Mouse (Mus musculus) hindbrain, postnatal 0 days (tissue): ENCODE measurements at regions not wholly inside any gene's neighbourhood (a gene's known extent, or its start where the extent isn't known, plus 50 kb on each side); places are given as distances from the start of the nearest gene placed in this dataset.
A peak's percentile ranks its signal among the peaks of the same experiment; 100 is the strongest.

Experiments used
- ATAC-seq: fragments of 200-750 bp; cut with Nextera tagmentation; 2 replicates; pipeline ENCODE4 v1.8.0; 2017; ENCODE audit warnings: mild to moderate bottlenecking, moderate TSS enrichment, moderate library complexity
- DNase-seq: peaks from one replicate; pipeline ENCODE4 v3.0.0-alpha.2; 2015; ENCODE audit warnings: low spot score
- H3K27ac ChIP-seq: fragments of 300-500 bp; sonication (generic); 2 replicates; pipeline ENCODE4 v1.5.1; 2014; ENCODE audit warnings: mild to moderate bottlenecking
- H3K27me3 ChIP-seq: fragments of 300-500 bp; sonication (generic); 2 replicates; pipeline ENCODE4 v1.6.1; 2014; ENCODE audit warnings: low read length, mixed read lengths; ENCODE audit not compliant: insufficient read depth
- H3K36me3 ChIP-seq: fragments of 300-500 bp; sonication (generic); 2 replicates; pipeline ENCODE4 v1.6.1; 2014; ENCODE audit warnings: low read length, mixed read lengths; ENCODE audit not compliant: insufficient read depth
- H3K4me1 ChIP-seq: fragments of 300-500 bp; sonication (generic); 2 replicates; pipeline ENCODE4 v1.6.1; 2014; ENCODE audit warnings: antibody characterized with exemption, low read length, mixed read lengths; ENCODE audit not compliant: insufficient read depth
- H3K4me2 ChIP-seq: fragments of 300-500 bp; sonication (generic); 2 replicates; pipeline ENCODE4 v1.6.1; 2014; ENCODE audit warnings: low read depth, mild to moderate bottlenecking, low read length, moderate library complexity, mixed read lengths
- H3K4me3 ChIP-seq: fragments of 300-500 bp; sonication (generic); 2 replicates; pipeline ENCODE4 v1.5.1; 2014; ENCODE audit warnings: low read length
- H3K9ac ChIP-seq: fragments of 300-500 bp; sonication (generic); replicated peaks from 2 replicates; pipeline ENCODE4 v1.6.1; 2014; ENCODE audit warnings: mild to moderate bottlenecking, low read length, moderate library complexity, mixed read lengths
- H3K9me3 ChIP-seq: fragments of 300-500 bp; sonication (generic); 2 replicates; pipeline ENCODE4 v1.6.1; 2016; ENCODE audit warnings: low read length, mixed read lengths
- CTCF ChIP-seq: IDR thresholded peaks from 2 replicates; pipeline ENCODE4 v1.5.1; 2016; ENCODE audit warnings: antibody characterized with exemption, control low read depth, low read depth
- WGBS: fragments of 180-500 bp; shearing (Covaris S2); extraction: QIAGEN DNeasy Blood & Tissue Kit; methylation state at CpG from one replicate; pipeline ENCODE4 v1.1.7; 2014; 5-methylcytosine and 5-hydroxymethylcytosine counted together

DNA sequence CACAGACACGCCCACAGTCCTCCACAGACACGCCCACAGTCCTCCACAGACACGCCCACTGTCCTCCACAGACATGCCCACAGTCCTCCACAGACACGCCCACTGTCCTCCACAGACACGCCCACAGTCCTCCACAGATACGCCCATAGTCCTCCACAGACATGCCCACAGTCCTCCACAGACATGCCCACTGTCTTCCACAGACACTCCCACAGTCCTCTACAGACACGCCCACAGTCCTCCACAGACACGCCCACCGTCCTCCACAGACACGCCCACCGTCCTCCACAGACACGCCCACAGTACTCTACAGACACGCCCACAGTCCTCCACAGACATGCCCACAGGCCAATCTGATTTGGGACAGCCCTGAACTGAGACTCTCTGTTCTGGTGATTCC, 187.6 kb upstream of the Ajap1 start:
- Histone ChIP-seq H3K4me1 (no peaks in the 10 kb centered on the region), H3K9me3 (no peaks in the 10 kb centered on the region), H3K4me3 (no peak overlapping the region), H3K4me2 (no peak overlapping the region), H3K9ac (no peak overlapping the region), H3K27ac (no peak overlapping the region), H3K27me3 (no peaks in the 10 kb centered on the region), H3K36me3 (no peaks in the 10 kb centered on the region)
- no peak for TF ChIP-seq CTCF
- WGBS = 92% methylated on average over 13 of the region's 13 CpGs
- ATAC-seq (no peak), DNase-seq (no peak)

DNA sequence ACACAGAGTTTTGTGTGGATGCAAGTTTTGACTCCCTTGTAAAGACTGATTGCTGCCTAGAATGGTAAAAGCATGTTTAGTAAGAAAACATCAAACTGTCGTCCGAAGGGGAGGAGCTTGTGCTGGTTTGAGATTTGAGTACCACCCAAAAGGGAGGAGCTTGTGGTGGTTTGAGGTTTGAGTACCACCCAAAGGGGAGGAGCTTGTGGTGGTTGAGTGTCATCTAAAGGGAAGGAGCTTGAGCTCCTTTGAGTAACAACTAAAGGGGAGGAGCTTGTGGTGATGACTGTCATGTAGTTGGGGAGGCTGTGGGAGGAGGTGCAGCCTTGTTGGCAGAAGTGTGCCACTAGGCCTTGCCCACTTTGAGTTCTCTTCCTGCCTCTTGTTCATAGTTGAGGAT, 192.8 kb upstream of the Ajap1 start:
- H3K4me3 ChIP-seq = no peak overlapping the region
- no peaks in the 10 kb centered on the region for H3K27me3 ChIP-seq
- no peaks in the 10 kb centered on the region for H3K4me1 ChIP-seq
- DNase-seq = no peak
- ATAC-seq = no peak
- no peak for TF ChIP-seq CTCF
- H3K36me3 ChIP-seq = no peaks in the 10 kb centered on the region
- 90% methylated on average over 2 of the region's 2 CpGs for WGBS
- H3K9ac ChIP-seq = no peak overlapping the region
- H3K9me3 ChIP-seq = no peaks in the 10 kb centered on the region
- no peak overlapping the region for H3K4me2 ChIP-seq
- no peak overlapping the region for H3K27ac ChIP-seq

DNA sequence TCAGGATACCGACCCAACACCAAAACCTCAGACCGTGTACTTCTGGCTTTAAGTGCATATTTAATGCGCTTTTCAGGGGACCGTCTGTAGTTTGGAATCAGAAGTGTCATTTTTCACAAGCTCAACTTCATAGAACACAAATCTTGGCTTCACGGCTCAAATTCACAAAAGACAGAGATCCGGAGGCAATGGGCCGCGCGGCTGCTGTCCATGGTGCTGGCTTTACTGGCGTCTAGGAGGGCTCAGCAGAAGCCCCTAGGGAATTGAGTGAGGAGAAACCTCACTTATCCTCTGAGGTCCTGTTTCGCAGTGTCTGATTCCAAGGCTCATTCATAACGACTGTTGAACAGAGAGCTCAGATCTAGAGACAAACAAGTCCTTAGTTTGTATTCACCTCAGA, 196.5 kb upstream of the Ajap1 start:
- Histone ChIP-seq H3K4me2 (no peak overlapping the region), H3K4me1 (no peaks in the 10 kb centered on the region), H3K9me3 (no peaks in the 10 kb centered on the region), H3K27me3 (no peaks in the 10 kb centered on the region), H3K36me3 (no peaks in the 10 kb centered on the region), H3K27ac (no peak overlapping the region), H3K9ac (no peak overlapping the region), H3K4me3 (no peak overlapping the region)
- ATAC-seq (no peak), DNase-seq (peak; percentile 60)
- WGBS = 37% methylated on average over 12 of the region's 12 CpGs
- TF ChIP-seq CTCF = no peak

DNA sequence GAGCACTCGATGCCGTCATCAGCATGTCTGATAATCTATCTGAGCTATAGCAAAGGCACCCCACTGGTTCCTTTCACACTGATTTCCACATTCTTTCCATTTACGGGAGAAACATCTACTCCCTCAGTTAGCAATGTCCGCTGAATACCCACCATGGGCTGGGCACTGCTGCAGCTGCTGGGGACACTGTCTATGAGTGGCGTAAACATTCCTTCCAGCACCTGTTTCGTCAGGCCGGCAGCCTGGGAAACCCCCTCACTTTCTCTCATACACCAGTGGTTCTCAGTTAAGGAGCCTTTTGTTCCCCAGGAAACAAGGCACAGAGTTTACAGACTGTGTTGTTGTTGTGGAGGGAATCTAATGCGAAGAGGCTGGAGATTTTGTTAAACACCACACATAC, 205.8 kb upstream of the Ajap1 start:
- WGBS = 32% methylated on average over 8 of the region's 8 CpGs
- no peak for ATAC-seq
- H3K4me2 ChIP-seq = no peak overlapping the region
- no peak overlapping the region for H3K9ac ChIP-seq
- no peaks in the 10 kb centered on the region for H3K27me3 ChIP-seq
- H3K9me3 ChIP-seq = no peaks in the 10 kb centered on the region
- TF ChIP-seq CTCF = no peak
- H3K36me3 ChIP-seq = no peaks in the 10 kb centered on the region
- no peaks in the 10 kb centered on the region for H3K4me1 ChIP-seq
- no peak overlapping the region for H3K27ac ChIP-seq
- no peak overlapping the region for H3K4me3 ChIP-seq
- no peak for DNase-seq

DNA sequence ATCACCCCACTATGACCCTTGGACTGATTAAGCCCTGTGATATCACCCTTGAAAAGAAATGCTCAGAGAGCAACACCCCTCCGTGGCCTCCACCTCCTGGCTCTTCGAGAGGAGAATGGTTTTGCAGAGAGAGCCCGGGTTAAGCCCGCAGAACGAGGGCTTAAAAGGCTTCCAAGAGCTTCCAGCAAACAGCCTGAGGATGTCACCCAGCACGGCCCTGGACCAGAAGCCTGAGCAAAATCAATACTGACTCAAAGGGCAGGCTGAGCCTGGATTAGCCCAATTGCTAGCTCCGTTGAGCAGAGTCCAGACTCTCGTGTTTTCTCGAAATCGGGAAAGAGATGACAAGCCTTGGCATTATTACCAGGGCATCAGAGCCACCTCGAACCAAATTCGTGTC, 211.3 kb upstream of the Ajap1 start:
- H3K36me3 ChIP-seq = no peaks in the 10 kb centered on the region
- DNase-seq = no peak
- no peak overlapping the region for H3K4me2 ChIP-seq
- 83% methylated on average over 12 of the region's 12 CpGs for WGBS
- H3K9me3 ChIP-seq = no peaks in the 10 kb centered on the region
- no peak overlapping the region for H3K4me3 ChIP-seq
- no peak for ATAC-seq
- no peak overlapping the region for H3K9ac ChIP-seq
- H3K27me3 ChIP-seq = no peaks in the 10 kb centered on the region
- H3K4me1 ChIP-seq = no peaks in the 10 kb centered on the region; the same call in 1 of the 2 replicates
- no peak overlapping the region for H3K27ac ChIP-seq
- TF ChIP-seq CTCF = no peak

DNA sequence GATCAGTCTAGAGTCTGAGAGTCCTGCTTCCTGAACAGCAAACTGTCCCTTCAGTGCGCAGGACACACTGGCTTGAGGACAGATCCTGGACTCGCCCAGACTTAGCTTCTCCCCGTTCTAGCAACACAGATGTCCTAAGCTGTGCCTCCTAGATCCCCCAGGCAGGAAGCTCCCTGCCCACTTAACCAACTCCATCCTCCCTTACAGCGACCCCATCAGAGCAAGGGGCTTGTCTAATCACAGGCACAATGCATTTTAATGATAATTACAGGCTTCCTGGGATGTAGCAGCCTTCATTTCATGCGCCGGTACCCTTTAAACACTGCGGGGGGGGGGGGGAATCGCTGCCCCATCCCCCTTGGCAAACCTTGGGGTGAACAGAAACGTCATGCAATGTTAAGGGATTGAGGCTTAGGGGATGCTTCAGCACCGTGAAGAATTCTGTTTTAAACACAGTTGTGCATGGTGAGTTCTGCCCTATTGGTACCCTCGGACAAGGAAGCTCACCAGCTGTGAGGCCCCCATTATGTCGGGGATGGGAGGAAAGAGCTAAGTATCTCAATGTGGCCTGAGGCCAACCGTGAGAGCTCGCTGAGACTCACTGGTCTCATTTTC, 213.9 kb upstream of the Ajap1 start:
- 10% methylated on average over 14 of the region's 14 CpGs for WGBS
- ATAC-seq = 0 out of 2 replicates have a peak, but pooled peaks have one; percentile 12
- H3K4me2 ChIP-seq = no peak overlapping the region
- peak; percentile 36 for DNase-seq
- H3K9me3 ChIP-seq = no peaks in the 10 kb centered on the region
- no peaks in the 10 kb centered on the region for H3K27me3 ChIP-seq
- H3K4me1 ChIP-seq = no peaks in the 10 kb centered on the region; the same call in 1 of the 2 replicates
- no peak for TF ChIP-seq CTCF
- H3K27ac ChIP-seq = no peak overlapping the region
- H3K9ac ChIP-seq = no peak overlapping the region
- H3K36me3 ChIP-seq = no peaks in the 10 kb centered on the region
- H3K4me3 ChIP-seq = no peak overlapping the region

DNA sequence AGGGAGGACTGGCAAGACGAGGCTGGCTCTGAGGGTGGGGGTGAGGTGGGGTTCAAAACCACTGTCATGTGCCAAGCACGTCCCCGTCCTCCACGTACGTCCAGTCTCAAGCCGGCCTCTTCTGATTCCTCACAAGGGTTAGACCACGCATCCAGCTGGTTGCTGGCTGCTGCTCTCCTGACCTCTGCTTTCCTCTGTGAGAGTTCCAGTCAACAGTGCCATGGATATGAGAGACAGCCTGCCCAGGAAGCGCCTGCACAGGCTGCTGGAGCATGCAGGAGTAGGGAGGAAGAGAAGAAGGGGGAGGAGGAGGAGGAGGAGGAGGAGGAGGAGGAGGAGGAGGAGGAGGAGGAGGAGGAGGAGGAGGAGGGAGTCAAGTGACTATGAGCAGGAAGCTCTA, 224.6 kb upstream of the Ajap1 start:
- Histone ChIP-seq H3K4me1 (no peaks in the 10 kb centered on the region), H3K27me3 (no peaks in the 10 kb centered on the region), H3K9me3 (no peaks in the 10 kb centered on the region), H3K36me3 (no peaks in the 10 kb centered on the region), H3K4me2 (no peak overlapping the region), H3K4me3 (no peak overlapping the region), H3K27ac (no peak overlapping the region), H3K9ac (no peak overlapping the region)
- TF ChIP-seq CTCF = no peak
- no peak for DNase-seq
- WGBS = 60% methylated on average over 7 of the region's 8 CpGs
- no peak for ATAC-seq
